Mouse (Mus musculus) G1E (cell line): ENCODE measurements around the gene Best2.

Experiments
- CTCF ChIP-seq: IDR thresholded peaks from 2 replicates; pipeline ENCODE4 v1.5.1; 2012; ENCODE audit warnings: low read depth, low read length, inconsistent platforms, mixed read lengths
- GATA1 ChIP-seq: IDR thresholded peaks from 2 replicates; pipeline ENCODE4 v1.6.1; 2012; ENCODE audit warnings: borderline replicate concordance, low read length, inconsistent platforms, mixed read lengths
- GATA2 ChIP-seq: IDR thresholded peaks from 2 replicates; pipeline ENCODE4 v1.6.1; 2012; ENCODE audit warnings: low read depth, low read length, inconsistent platforms, borderline replicate concordance
- POLR2AphosphoS5 ChIP-seq: IDR thresholded peaks from 2 replicates; pipeline ENCODE4 v1.6.1; 2012; ENCODE audit warnings: low read depth, low read length, inconsistent platforms; ENCODE audit not compliant: insufficient replicate concordance
- TAL1 ChIP-seq: conservative IDR thresholded peaks from 2 replicates; pipeline ENCODE4 v1.6.1; 2012; ENCODE audit warnings: low read depth, low read length, inconsistent platforms, mixed read lengths

- TF ChIP-seq CTCF, result no peak
- no peak for TF ChIP-seq GATA1
- no peak for TF ChIP-seq TAL1
- no peak for TF ChIP-seq POLR2AphosphoS5
- no peak for TF ChIP-seq GATA2
Observed at GRCm38 (mm10) chr8:85021514-85022055, 7.3 kb upstream of the Best2 start.
